Mouse (Mus musculus): Measurements from ENCODE around the gene Csn1s1.
A peak's percentile ranks its signal among the peaks of the same experiment; 100 is the strongest.

The Csn1s1 gene

DNA sequence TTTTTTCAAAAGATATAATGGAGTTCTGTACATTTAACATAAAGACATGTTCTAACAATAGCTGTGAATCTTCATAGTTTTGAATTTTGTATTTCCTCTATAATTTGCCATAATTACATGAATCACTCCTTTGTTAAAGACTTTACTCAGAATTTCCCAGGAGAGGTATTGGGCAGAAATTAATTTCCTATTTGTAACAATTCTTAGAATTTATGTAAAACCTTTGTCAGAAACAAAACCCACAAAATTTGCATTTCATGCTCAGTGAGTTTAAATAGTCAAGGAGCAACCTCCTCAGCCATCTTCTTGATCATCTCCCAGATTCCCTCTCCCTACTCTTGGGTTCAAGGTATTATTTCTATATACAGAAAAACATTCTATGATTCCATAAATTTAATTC is at the start of gene Csn1s1:
Gene Csn1s1, plus strand, starts transcription at position 301 of the 400 bp plus-strand sequence.
- no peak for DNase-seq (ENCODE audit: low read depth, low spot score)

DNA sequence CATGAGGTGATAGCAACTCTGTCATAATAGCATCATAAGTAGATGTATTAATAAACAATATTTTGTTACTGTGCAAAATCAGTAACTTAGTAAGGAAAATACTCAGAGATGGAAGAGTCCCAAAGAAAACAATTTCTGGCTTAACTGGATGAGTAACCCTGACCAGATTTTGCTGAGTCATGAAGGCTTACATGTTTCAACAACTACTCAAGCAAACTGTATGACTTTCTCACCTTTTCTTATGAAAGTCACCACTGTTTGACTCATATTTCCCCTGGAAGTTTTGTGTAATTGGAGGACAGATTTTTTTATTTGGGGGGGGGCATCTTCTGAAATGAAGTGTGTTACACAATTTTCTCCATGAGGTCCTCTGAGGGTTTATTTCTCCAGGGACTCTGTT is 43.3 kb upstream of the Csn1s1 start:
- DNase-seq (ENCODE audit: low read depth, low spot score): no peak

DNA sequence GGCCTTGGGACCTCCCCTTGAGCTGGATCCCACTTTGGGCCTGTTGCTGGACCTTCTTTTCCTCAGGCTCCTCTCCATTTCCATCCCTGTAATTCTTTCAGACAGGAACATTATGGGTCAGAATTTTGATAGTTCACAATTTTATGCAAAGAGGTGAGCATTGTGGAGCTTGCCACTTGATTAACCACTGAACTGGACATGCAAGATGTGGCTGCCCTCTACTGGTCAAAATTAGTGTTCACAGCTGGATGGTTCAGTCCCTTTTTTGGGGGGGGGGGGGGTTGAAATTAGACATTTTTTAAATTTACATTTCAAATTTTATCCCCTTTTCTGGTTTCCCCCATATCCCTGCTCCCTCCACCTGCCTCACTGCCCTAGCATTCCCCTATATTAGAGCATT is 23.2 kb upstream of the Csn1s1 start:
- peak; percentile 13 for DNase-seq (ENCODE audit: low read depth, low spot score)

DNA sequence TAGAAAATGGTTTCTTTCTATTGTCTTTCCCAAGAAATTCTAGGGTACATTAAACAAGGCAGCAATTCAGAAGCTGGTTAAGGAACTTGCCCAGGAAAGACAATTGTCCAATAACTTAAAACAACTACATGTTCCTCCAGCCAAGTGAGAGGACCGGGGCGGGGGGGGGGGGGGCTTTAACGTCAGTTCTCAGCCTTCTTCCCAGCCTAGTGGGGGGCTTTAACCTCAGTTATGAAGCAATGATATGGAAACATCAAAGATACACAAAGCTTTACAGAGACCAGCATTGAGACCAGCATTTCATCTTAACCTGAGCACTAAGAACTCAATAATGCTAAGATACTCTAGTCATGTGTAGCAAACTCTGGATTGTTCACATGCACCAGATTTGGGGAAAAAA is 33.5 kb downstream of the Csn1s1 start, which contains the start of gene Csn2:
Gene Csn2, minus strand, starts transcription at position 101 of the 400 bp plus-strand sequence.
- DNase-seq (ENCODE audit: low read depth, low spot score): no peak

DNA sequence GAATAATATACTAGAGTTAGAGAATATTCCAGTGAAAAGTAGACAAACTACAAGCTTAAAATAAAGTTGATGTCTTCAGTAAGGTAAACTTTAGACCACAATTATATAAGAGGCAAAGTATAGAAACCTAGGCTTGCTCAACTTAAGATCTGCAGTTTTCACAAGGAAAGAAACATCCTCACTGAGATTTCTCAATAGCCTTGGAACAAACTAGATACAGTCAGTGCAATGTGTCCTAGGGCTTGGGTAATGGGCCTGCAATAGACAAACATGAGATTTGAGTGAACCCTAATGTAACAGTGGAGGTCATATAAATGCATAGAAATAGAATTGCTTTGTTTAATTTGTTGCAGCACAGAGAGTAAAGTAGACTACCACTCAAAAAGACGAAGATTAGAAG is 39.9 kb downstream of the Csn1s1 start:
- DNase-seq (ENCODE audit: low read depth, low spot score): no peak
